Mouse (Mus musculus): ENCODE measurements around the gene Timp3. TPM values are rescaled to one million over a fixed set of nuclear protein-coding genes. Genes with fewer than 3 reads are reported as not detected.

Timp3 gene
- 0.07 and 1.6 TPM in 2 replicates for polyA plus RNA-seq (2012; ENCODE audit: low replicate concordance)

GRCm38 (mm10) chr10:86300293-86301116 lies at the start of gene Timp3:
Gene Timp3, plus strand, starts transcription at chr10:86300372.

Other genes with a start within 250 kb of the Timp3 start
- gene Syn3, start 198.5 kb downstream of the Timp3 start, polyA plus RNA-seq (2012; ENCODE audit: low replicate concordance) = 0.11 TPM in 1 of 2 replicates, not detected in the other